Mouse (Mus musculus) forebrain, embryonic 13.5 days (tissue): ENCODE measurements around the gene Zfp385a. TPM values are rescaled to one million over a fixed set of nuclear protein-coding genes. Genes with fewer than 3 reads are reported as not detected.

ENCODE experiments used
- ATAC-seq: fragments of 200-750 bp; cut with Nextera tagmentation; 2 replicates; pipeline ENCODE4 v1.8.0; 2017
- H3K27ac ChIP-seq: fragments of 300-500 bp; sonication (generic); 2 replicates; pipeline ENCODE4 v1.5.1; 2015; ENCODE audit warnings: inconsistent platforms, mild to moderate bottlenecking, moderate library complexity
- H3K27me3 ChIP-seq: fragments of 300-500 bp; sonication (generic); 2 replicates; pipeline ENCODE4 v1.6.1; 2015; ENCODE audit warnings: mild to moderate bottlenecking, inconsistent platforms
- H3K36me3 ChIP-seq: fragments of 300-500 bp; sonication (generic); 2 replicates; pipeline ENCODE4 v1.6.1; 2015; ENCODE audit warnings: mild to moderate bottlenecking, inconsistent platforms; ENCODE audit not compliant: poor library complexity, severe bottlenecking
- H3K4me1 ChIP-seq: fragments of 300-500 bp; sonication (generic); 2 replicates; pipeline ENCODE4 v1.6.1; 2015; ENCODE audit warnings: inconsistent platforms
- H3K4me2 ChIP-seq: fragments of 300-500 bp; sonication (generic); 2 replicates; pipeline ENCODE4 v1.6.1; 2015; ENCODE audit warnings: inconsistent platforms, mild to moderate bottlenecking, moderate library complexity
- H3K4me3 ChIP-seq: fragments of 300-500 bp; sonication (generic); 2 replicates; pipeline ENCODE4 v1.5.1; 2015; ENCODE audit warnings: mild to moderate bottlenecking, inconsistent platforms
- H3K9ac ChIP-seq: fragments of 300-500 bp; sonication (generic); 2 replicates; pipeline ENCODE4 v1.6.1; 2015; ENCODE audit warnings: mild to moderate bottlenecking, inconsistent platforms
- H3K9me3 ChIP-seq: fragments of 300-500 bp; sonication (generic); replicated peaks from 2 replicates; pipeline ENCODE4 v1.6.1; 2016; ENCODE audit warnings: inconsistent platforms
- WGBS: fragments of 180-500 bp; shearing (Covaris S2); methylation state at CpG from one replicate; pipeline ENCODE4 v1.1.7; 2015; 5-methylcytosine and 5-hydroxymethylcytosine counted together
- microRNA counts: library from miRNA; unstranded; fragments of <30 nt; microRNA quantifications from one replicate; lab custom pipeline; 2016
- microRNA-seq: library from miRNA; unstranded; fragments of <30 nt; microRNA quantifications from one replicate; pipeline ENCODE4, GENCODE M21; 2016
- polyA plus RNA-seq: library from polyadenylated mRNA; unstranded; fragments of >200 nt; fragmentation: Nextera tagmentation; extraction: Ambion mirVana; gene quantifications from 2 replicates; pipeline ENCODE4 v1.2.1, GENCODE M21; 2015

Gene Zfp385a
- polyA plus RNA-seq, 1 experiment from 2014 or later = 11.3 TPM

DNA sequence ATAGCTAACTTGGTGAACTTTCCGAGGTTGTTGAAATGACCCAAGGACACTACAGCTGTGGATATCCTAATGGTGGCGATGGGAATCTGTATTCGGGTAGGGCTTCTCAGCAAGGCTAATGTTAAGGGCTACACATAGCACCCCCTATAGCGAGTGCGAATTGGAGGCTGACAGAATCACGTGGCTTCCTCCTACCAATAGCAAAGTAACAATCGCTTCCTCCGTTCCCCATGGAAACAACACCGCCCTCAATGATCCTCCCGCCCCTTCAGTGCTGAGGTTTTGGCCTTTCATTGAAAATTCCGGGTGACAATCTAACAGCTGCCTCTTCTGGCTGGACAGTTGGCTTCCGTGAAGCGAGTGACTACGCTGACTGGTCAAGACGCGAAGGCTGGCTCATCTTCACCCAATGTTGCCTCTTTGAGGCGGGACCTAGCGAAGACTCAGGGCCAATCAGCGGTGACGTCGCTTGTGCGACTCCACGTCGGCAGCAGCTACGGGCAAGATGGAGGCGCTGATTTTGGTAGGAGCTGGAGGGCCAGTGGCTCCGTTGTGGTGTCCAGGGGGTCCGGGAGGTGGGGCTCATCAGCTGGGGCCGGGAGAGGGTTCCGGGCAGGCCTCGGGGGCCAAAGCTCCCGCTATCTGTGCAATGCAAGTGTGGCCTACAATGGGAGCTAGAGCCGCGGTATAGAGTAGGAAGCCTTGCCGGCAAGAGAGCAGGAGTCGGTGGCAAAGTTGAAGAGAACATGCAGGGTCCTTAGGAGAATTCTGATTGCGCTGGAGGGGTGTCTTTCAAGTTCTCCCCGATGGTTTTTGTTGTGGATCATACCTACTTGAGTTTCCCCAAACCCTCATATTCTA lies 67.2 kb downstream of the Zfp385a start, which contains the start of gene Copz1:
Gene Copz1 (plus strand): TSS at position 296 of the 861 bp plus-strand sequence.
- ATAC-seq = peak; percentile 99
- H3K27ac ChIP-seq = peak within 1 kb of the TSS; percentile 40; the same call in 1 of the 2 replicates
- no peaks in the 10 kb centered on the region for H3K27me3 ChIP-seq
- H3K9ac ChIP-seq = peak within 1 kb of the TSS; percentile 84
- peak within 1 kb of the TSS; percentile 88 for H3K4me3 ChIP-seq
- under 1% methylated on average over 38 of the region's 38 CpGs for WGBS
- no peaks in the 10 kb centered on the region for H3K9me3 ChIP-seq
- H3K4me2 ChIP-seq = peak within 1 kb of the TSS; percentile 63
- peaks cover 17% of the 10 kb centered on the region for H3K4me1 ChIP-seq
- no peaks in the 10 kb centered on the region for H3K36me3 ChIP-seq

DNA sequence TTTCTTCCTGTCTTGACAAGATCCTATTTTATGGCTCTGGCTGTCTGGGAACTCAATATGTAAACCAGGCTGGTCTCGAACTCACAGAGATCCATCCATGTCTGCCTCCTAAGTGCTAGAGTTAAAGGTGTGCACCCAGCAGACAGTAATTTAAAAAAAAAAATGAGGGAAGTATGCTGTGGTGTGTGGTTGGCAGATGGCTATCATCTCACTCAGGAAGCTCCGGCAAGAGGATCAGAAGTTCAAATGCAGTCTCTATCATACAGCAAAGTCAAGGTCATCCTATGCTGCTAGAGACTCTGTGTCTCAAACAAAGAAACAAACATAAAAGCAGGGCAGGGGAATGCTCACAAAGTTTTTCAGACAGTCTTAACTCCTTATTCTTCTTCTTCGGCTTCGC lies 71.0 kb downstream of the Zfp385a start:
- WGBS = 83% methylated on average over 4 of the region's 4 CpGs
- ATAC-seq = no peak

DNA sequence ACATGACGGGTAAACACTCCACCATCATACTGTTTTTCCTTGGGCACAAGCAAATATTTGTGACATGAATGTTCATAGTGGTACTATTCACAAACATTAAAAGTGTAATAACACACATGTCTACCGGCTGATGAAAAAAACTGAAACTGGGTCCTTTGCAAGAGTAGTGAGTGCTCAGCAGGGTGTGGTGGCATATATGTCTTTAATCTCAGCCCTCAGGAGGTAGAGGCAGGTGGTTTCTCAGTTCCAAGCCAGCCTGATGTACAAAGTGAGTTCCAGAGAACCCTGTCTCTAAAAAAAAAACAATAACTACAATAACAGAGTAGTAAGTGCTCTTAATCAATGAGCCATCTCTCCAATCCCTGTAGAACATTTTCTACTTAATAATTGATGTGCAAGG lies 75.1 kb downstream of the Zfp385a start:
- Histone ChIP-seq H3K4me3 (no peak overlapping the region), H3K36me3 (no peaks in the 10 kb centered on the region), H3K4me1 (no peaks in the 10 kb centered on the region), H3K4me2 (no peak overlapping the region), H3K27me3 (no peaks in the 10 kb centered on the region), H3K9ac (no peak overlapping the region), H3K27ac (no peak overlapping the region), H3K9me3 (no peaks in the 10 kb centered on the region)
- 95% methylated on average over 2 of the region's 2 CpGs for WGBS
- ATAC-seq = no peak

More for the DNA sequence above, 71.0 kb downstream of the Zfp385a start:
- Histone ChIP-seq H3K27me3 (no peaks in the 10 kb centered on the region), H3K27ac (no peak overlapping the region), H3K4me1 (peaks cover 8% of the 10 kb centered on the region), H3K9me3 (no peaks in the 10 kb centered on the region), H3K9ac (no peak overlapping the region), H3K36me3 (no peaks in the 10 kb centered on the region), H3K4me3 (no peak overlapping the region), H3K4me2 (no peak overlapping the region)

MicroRNA genes within 50 kb of the gene (microRNA counts, 519-probe panel; counts per million panel counts)
- 4,555 counts per million, percentile 85 among the panel's probes with 10 or more counts for microRNA mmu-miR-148b (lab: Ali Mortazavi, UCI)

Small RNAs within 50 kb of the gene (microRNA-seq; reads per million reads assigned to microRNA genes)
- gene Mir148b = 241 reads per million, percentile 61 among the genes with 10 or more reads in this experiment
- gene Mir6963 = not detected

Other genes starting within 250 kb of the Zfp385a start
- gene Smug1, start 173.0 kb downstream of the Zfp385a start, polyA plus RNA-seq = 24.4 and 27.3 TPM in 2 replicates
- 161 and 174 TPM in 2 replicates for gene Cbx5, start 100.3 kb downstream of the Zfp385a start, polyA plus RNA-seq
- 1,312 and 1,385 TPM in 2 replicates for gene Hnrnpa1, start 99.7 kb downstream of the Zfp385a start, polyA plus RNA-seq
- 0.57 and 1.6 TPM in 2 replicates for gene Nfe2, start 81.7 kb downstream of the Zfp385a start, polyA plus RNA-seq
- 219 and 232 TPM in 2 replicates for gene Copz1, start 67.4 kb downstream of the Zfp385a start, polyA plus RNA-seq
- gene Gpr84, start 29.5 kb downstream of the Zfp385a start, polyA plus RNA-seq = 0.30 and 0.41 TPM in 2 replicates
- gene Itga5, start 26.7 kb upstream of the Zfp385a start, polyA plus RNA-seq = 7.7 and 8.0 TPM in 2 replicates
- gene Gtsf1, start 90.4 kb upstream of the Zfp385a start, polyA plus RNA-seq = not detected in 2 replicates
- gene Gtsf2, start 108.4 kb upstream of the Zfp385a start, polyA plus RNA-seq = not detected in 2 replicates
- gene Nckap1l, start 113.7 kb upstream of the Zfp385a start, polyA plus RNA-seq = 1.0 and 1.2 TPM in 2 replicates
- gene Pde1b, start 162.9 kb upstream of the Zfp385a start, polyA plus RNA-seq = 60.5 and 61.6 TPM in 2 replicates
- gene Ppp1r1a, start 197.9 kb upstream of the Zfp385a start, polyA plus RNA-seq = 82.3 and 85.8 TPM in 2 replicates
- not detected in 2 replicates for gene Glycam1, start 225.0 kb upstream of the Zfp385a start, polyA plus RNA-seq